Mouse (Mus musculus): ENCODE measurements around the gene Smoc2. TPM values are rescaled to one million over a fixed set of nuclear protein-coding genes. Genes with fewer than 3 reads are reported as not detected.

The Smoc2 gene
- total and polyA plus RNA-seq, 3 experiments, result 0.34 TPM; not detected in 2

- TF ChIP-seq ZNF384 (IDR thresholded peaks at IDR 0.05; ENCODE audit: low read depth, low read length) (no peak), MAZ (IDR thresholded peaks at IDR 0.05; ENCODE audit: low read depth, low read length) (no peak), CHD2 (IDR thresholded peaks at IDR 0.05; ENCODE audit: low read length) (no peak), MAX (IDR thresholded peaks at IDR 0.05; ENCODE audit: low read length) (no peak), UBTF (IDR thresholded peaks at IDR 0.05; ENCODE audit: low read depth, low read length) (no peak), POLR2A (IDR thresholded peaks at IDR 0.05; ENCODE audit: low read depth, low read length) (no peak), USF1 (IDR thresholded peaks at IDR 0.05; ENCODE audit: low read depth, low read length) (no peak), ZKSCAN1 (IDR thresholded peaks at IDR 0.05; ENCODE audit: borderline replicate concordance, low read depth, low read length) (no peak), ELF1 (IDR thresholded peaks at IDR 0.05; ENCODE audit: low read depth, low read length) (no peak), CHD1 (IDR thresholded peaks at IDR 0.05; ENCODE audit: low read depth, low read length) (no peak), SMC3 (IDR thresholded peaks at IDR 0.05; ENCODE audit: low read depth, low read length) (peak; percentile 85), GABPA (IDR thresholded peaks at IDR 0.05; ENCODE audit: insufficient replicate concordance, low read depth, low read length) (no peak)
These were observed 8.8 kb downstream of the Smoc2 start (continued) for GRCm38 (mm10) chr17:14288015-14288616.

DNA sequence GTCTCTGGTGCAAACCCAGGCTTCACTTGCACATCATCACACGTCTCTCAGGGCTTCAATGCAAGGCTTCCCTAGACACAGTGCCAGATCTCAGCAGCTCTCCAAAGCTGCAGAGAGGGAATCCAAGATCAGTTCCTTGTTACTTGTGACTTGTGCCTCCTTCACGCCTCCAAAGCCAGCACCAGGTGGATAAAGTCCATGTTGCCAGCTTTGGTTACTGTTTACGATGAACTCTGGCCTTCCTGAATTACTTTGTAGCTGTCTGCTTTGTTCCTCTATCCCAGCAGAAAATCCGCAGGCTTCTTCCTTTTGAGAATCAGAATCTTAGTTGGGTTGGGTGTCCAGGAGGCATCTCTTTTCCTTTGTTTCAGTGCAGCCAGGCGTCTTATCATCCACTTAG lies 14.3 kb downstream of the Smoc2 start:
- Histone ChIP-seq H3K27me3 (replicated peaks) (peaks cover 26% of the 10 kb centered on the region), H3K4me1 (ENCODE audit: control insufficient read depth in 1 of 2, insufficient read depth in 2 of 2) (no peaks in the 10 kb centered on the region), H3K79me2 (replicated peaks; ENCODE audit: control insufficient read depth, extremely low read depth, insufficient read depth, poor library complexity, severe bottlenecking) (no peaks in the 10 kb centered on the region), H3K9me3 (replicated peaks; ENCODE audit: low read length) (no peaks in the 10 kb centered on the region), H3K27ac (ENCODE audit: insufficient read depth, low read depth) (no peak overlapping the region), H3K4me2 (ENCODE audit: insufficient read depth, low read depth, poor library complexity, severe bottlenecking) (no peak overlapping the region), H3K36me3 (replicated peaks in 1 of 2; ENCODE audit: control insufficient read depth in 1 of 2, insufficient read depth in 1 of 2, low read length in 1 of 2) (no peaks in the 10 kb centered on the region), H3K4me3 (replicated peaks in 1 of 3; ENCODE audit: low read depth in 2 of 3, low read length in 2 of 3, poor library complexity in 1 of 3) (no peak overlapping the region), H3K9ac (ENCODE audit: insufficient read depth, low read depth) (no peak overlapping the region)
- dilution Hi-C loops (cut with MboI; ENCODE audit: extremely low pct_ligation_motif_present, extremely low pct_unique_long_range_greater_than_20kb, low sequenced_read_pairs), result no loop called here
- in situ Hi-C loops (cut with MboI; ENCODE audit: low pct_ligation_motif_present, low pct_unique_long_range_greater_than_20kb, low sequenced_read_pairs), result loop anchor here (25.0 kb wide), 2 partner anchors 219 to 619 kb away; no protein-coding TSS in a partner anchor
- TF ChIP-seq CHD2 (IDR thresholded peaks at IDR 0.05; ENCODE audit: low read length), result no peak
- no peak for DNase-seq (ENCODE audit: extremely low read depth)

- dilution Hi-C loops (cut with MboI; ENCODE audit: extremely low pct_ligation_motif_present, extremely low pct_unique_long_range_greater_than_20kb, low sequenced_read_pairs), result no loop called here
- Histone ChIP-seq H3K9me3 (replicated peaks; ENCODE audit: low read length) (no peaks in the 10 kb centered on the region), H3K4me2 (ENCODE audit: insufficient read depth, low read depth, poor library complexity, severe bottlenecking) (no peak overlapping the region), H3K36me3 (replicated peaks in 1 of 2; ENCODE audit: control insufficient read depth in 1 of 2, insufficient read depth in 1 of 2, low read length in 1 of 2) (no peaks in the 10 kb centered on the region), H3K27ac (ENCODE audit: insufficient read depth, low read depth) (no peak overlapping the region), H3K9ac (ENCODE audit: insufficient read depth, low read depth) (no peak overlapping the region), H3K4me1 (ENCODE audit: control insufficient read depth in 1 of 2, insufficient read depth in 2 of 2) (no peaks in the 10 kb centered on the region), H3K4me3 (replicated peaks in 1 of 3; ENCODE audit: low read depth in 2 of 3, low read length in 2 of 3, poor library complexity in 1 of 3) (no peak overlapping the region), H3K79me2 (replicated peaks; ENCODE audit: control insufficient read depth, extremely low read depth, insufficient read depth, poor library complexity, severe bottlenecking) (no peaks in the 10 kb centered on the region), H3K27me3 (replicated peaks) (peaks cover 23% of the 10 kb centered on the region)
- TF ChIP-seq PAX5 (IDR thresholded peaks at IDR 0.05; ENCODE audit: low read length), result no peak
- TF ChIP-seq MEF2A (IDR thresholded peaks at IDR 0.05; ENCODE audit: borderline replicate concordance, low read depth, low read length), result no peak
- no peak for TF ChIP-seq MAZ (IDR thresholded peaks at IDR 0.05; ENCODE audit: low read depth, low read length)
- no peak for TF ChIP-seq JUND (conservative IDR thresholded peaks at IDR 0.05; ENCODE audit: low read depth, low read length)
- no peak for TF ChIP-seq JUN (IDR thresholded peaks at IDR 0.05; ENCODE audit: insufficient read depth, low read depth, low read length)
- TF ChIP-seq E2F4 (IDR thresholded peaks at IDR 0.05; ENCODE audit: insufficient replicate concordance, low read depth, low read length), result no peak
- TF ChIP-seq CHD1 (IDR thresholded peaks at IDR 0.05; ENCODE audit: low read depth, low read length), result no peak
- TF ChIP-seq ZMIZ1 (IDR thresholded peaks at IDR 0.05; ENCODE audit: low read depth, low read length), result no peak
- TF ChIP-seq GABPA (IDR thresholded peaks at IDR 0.05; ENCODE audit: insufficient replicate concordance, low read depth, low read length), result no peak
- in situ Hi-C loops (cut with MboI; ENCODE audit: low pct_ligation_motif_present, low pct_unique_long_range_greater_than_20kb, low sequenced_read_pairs), result loop anchor here (25.0 kb wide), 2 partner anchors 217 to 617 kb away; no protein-coding TSS in a partner anchor
- DNase-seq (ENCODE audit: extremely low read depth), result no peak
These were observed 15.8 kb downstream of the Smoc2 start for GRCm38 (mm10) chr17:14295146-14295545.

Measured in CH12.LX (cell line).